Mouse (Mus musculus) stomach, postnatal 0 days (tissue): ENCODE measurements around the gene Hist1h4f.

Source experiments
- CTCF ChIP-seq: IDR thresholded peaks from 2 replicates; pipeline ENCODE4 v1.5.1; 2016; ENCODE audit warnings: antibody characterized with exemption, low read depth, mild to moderate bottlenecking, moderate library complexity
- EP300 ChIP-seq: optimal IDR thresholded peaks from 2 replicates; pipeline ENCODE3; 2016; ENCODE audit warnings: antibody characterized with exemption

DNA sequence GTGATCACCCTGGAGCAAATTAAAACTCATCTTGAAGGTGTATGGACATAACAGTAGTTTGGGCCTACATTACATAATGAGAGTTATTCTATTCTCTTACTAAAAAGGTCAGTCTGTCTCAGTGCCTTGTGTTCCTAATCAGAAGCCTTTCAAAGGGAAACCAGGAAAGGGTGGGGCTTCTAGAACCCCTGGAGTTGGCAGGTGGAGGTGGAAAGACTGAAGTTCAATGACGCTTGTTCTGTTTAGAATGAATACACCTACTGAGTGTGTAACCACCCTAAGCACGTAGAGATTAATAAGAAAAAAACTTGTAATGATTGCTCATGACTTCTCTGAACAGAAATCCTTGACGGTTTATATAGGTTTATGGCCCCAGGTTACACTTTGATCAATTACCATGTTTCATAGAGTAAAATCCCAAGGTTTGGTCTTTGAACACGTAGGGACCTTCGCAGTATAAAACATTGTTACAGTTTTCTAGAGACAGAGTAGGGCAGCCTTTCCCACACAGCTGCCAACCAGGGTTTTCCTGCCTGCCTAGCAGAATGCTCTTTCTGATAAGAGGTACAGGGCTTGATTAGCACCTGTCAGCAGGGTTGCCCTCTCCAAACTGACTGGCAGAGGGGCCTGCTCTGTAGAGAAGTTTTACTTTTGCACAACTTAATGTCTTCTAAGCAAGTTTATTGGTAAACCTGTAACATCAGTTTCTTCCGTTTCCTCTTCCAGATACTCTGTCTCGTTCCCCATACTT, 44.3 kb upstream of the Hist1h4f start:
- TF ChIP-seq CTCF, result no peak
- TF ChIP-seq EP300, result no peak
